Mouse (Mus musculus): ENCODE data around the gene Lsamp.
"Not testable (repeated sequence)": the region's sequence is repeated elsewhere in the genome, so short reads cannot be mapped to it uniquely, and the experiment has no call there.

Lsamp gene

GRCm38 (mm10) chr16:41903654-41904053 is 1919.5 kb downstream of the Lsamp start:
- DNase-seq (ENCODE audit: low read depth in 1 of 2, low spot score in 2 of 2): no peak

- DNase-seq (ENCODE audit: low read depth in 1 of 2, low spot score in 2 of 2): no peak
Observed at GRCm38 (mm10) chr16:41912584-41913193, 1928.5 kb downstream of the Lsamp start.

GRCm38 (mm10) chr16:41913346-41913745 is 1929.2 kb downstream of the Lsamp start:
- DNase-seq (ENCODE audit: low read depth in 1 of 2, low spot score in 2 of 2): no peak

DNA sequence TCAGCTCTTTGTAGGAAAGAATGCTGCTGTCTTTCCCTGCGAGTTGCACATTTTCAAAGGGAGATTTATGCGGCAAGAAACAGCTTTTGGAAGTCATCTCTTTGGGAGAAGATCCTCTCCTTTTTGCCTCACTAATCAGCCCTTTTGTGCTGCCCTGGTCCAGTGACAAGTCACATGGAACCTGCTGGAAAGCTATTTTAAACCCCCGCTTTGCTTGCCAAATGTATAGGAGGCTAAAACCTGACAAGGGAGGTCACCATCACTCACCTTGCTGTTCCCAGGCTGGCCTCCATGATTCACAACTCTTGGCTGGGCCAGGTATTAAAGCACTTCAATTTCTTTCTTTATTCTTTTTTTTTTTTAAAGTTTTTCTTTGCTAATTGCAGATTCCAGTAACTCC is 1932.2 kb downstream of the Lsamp start:
- no peak for DNase-seq (ENCODE audit: low read depth in 1 of 2, low spot score in 2 of 2)

- DNase-seq (ENCODE audit: low read depth in 1 of 2, low spot score in 2 of 2): no peak
Observed at GRCm38 (mm10) chr16:41917057-41917821, 1933.1 kb downstream of the Lsamp start.

DNA sequence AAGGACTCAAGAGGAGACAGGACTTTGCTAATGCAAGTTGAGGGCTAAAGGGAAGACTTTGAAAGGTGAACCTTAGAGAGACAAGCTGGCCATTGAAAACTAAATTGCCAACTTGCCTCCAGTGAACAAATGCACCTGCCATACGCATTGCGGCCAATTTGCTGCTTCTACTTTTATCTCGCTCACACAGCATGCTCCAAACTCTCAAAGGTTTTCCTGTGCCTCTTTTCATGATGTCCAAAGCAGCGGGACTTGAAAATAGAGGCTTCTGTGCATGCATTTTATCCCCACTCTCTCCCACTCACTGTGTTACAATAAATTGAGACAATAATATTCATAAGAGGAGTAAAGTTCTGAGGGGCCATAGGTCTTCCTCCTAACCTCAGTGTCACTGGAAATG is 1945.4 kb downstream of the Lsamp start:
- DNase-seq (ENCODE audit: low read depth in 1 of 2, low spot score in 2 of 2): no peak

GRCm38 (mm10) chr16:41935701-41936100 is 1951.5 kb downstream of the Lsamp start:
- DNase-seq (ENCODE audit: low read depth in 1 of 2, low spot score in 2 of 2): no peak

GRCm38 (mm10) chr16:41936908-41937595 is 1952.9 kb downstream of the Lsamp start:
- no peak for DNase-seq (ENCODE audit: low read depth in 1 of 2, low spot score in 2 of 2)

- no peak for DNase-seq (ENCODE audit: low read depth in 1 of 2, low spot score in 2 of 2)
Observed at GRCm38 (mm10) chr16:41937596-41937990, 1953.4 kb downstream of the Lsamp start.

DNA sequence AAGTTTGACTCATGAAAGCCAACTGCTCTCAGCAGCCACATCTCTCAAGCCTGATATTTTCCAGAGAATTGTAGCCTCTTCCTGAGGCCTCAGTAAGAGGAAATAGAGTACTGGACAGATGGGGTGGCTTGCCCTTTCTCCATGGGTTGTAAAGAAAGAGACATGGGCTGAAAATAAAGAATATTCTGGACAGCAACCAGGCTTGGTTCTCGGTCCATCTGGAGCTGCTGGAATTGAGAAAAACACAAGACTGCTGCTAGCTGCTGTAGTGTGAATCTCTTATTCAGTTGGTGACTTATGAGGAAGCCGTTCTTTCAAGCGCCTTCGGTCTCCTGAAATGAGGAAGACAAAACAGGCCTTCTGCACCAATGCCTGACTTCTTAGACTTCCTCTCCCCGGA is 1954.1 kb downstream of the Lsamp start:
- DNase-seq (ENCODE audit: low read depth in 1 of 2, low spot score in 2 of 2): no peak

- no peak for DNase-seq (ENCODE audit: low read depth in 1 of 2, low spot score in 2 of 2)
Observed at GRCm38 (mm10) chr16:41941591-41942315, 1957.6 kb downstream of the Lsamp start.

GRCm38 (mm10) chr16:41957811-41958210 is 1973.7 kb downstream of the Lsamp start:
- DNase-seq (ENCODE audit: low read depth in 1 of 2, low spot score in 2 of 2): no peak

DNA sequence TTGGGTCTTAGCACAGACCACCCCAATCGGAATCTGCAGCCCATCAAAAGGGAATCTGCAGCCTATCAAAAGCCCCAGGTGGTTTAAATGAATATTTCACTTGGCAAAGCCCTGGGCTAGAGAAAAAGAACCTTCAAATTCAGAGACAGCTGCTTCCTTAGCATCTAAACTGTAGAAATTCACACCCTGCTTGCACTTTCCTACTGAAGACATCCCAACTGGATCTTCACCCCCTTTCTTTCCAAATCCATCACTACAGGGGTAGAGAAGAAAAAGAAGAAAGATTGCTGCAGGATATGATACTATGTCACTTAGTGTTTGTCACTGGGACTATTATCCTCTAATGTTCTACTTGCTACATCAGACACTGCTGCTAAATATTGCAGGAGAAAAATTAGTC is 1981.5 kb downstream of the Lsamp start:
- no peak for DNase-seq (ENCODE audit: low read depth in 1 of 2, low spot score in 2 of 2)

DNA sequence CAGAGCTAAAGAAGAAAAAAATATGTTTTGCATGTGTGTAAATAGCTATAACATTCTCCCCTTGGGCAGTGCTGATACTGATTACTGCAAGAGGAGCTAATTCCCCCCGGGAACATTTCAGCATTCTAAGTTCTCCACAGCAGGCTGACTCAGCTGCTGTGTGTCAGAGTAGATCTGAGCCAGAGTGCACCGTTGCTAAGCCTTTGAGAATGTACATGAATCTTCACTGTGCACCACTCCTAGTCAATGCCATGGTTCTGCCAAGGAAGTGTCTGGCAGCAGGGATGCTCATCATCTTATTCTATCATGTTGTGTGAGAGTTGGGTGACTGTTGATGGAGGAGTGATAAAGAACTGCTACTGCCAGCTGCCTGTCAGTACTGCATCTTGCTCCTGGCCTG is 1985.1 kb downstream of the Lsamp start:
- DNase-seq (ENCODE audit: low read depth in 1 of 2, low spot score in 2 of 2): no peak

GRCm38 (mm10) chr16:41974866-41975719 is 1990.9 kb downstream of the Lsamp start:
- no peak for DNase-seq (ENCODE audit: low read depth in 1 of 2, low spot score in 2 of 2)

DNA sequence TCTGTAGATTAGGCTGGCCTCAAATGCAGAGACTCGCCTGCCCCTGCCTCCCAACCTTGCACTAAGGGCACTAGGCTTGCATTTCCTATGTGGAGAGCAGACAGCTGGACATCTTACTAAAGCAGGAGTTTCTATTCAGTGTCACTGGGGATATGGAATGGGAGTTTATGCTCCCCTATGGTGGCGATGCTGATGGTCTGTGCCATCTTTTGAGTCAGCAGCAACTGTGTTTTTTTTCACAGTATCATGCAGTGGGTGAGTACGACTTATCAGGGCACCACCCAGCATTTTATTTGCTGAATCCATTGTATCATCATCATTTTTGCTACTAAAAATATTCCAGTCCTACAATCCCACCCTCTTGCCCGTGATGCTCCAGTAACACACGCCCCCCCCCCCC is 1992.7 kb downstream of the Lsamp start:
- DNase-seq (ENCODE audit: low read depth in 1 of 2, low spot score in 2 of 2): no peak

DNA sequence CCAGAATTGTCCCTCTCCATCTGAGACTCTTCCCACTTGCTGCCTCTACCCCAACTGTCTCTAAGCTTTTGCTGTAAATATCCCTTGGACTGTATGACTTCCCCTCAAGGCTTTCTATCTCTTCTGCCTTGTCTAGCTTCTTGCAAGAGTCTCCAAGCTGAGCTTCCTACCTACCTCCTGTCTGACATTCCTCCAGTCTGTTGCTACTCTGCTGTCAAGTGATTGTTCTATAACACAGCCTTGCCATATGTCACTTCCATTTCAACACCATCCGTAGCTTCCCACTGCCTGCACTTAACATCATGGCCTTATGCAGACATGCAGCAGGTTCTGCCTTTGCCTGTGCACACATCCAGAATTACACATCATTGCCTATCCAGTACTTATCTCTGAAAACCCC is 2012.8 kb downstream of the Lsamp start:
- DNase-seq (ENCODE audit: low read depth in 1 of 2, low spot score in 2 of 2): no peak

GRCm38 (mm10) chr16:42002925-42003324 is 2018.8 kb downstream of the Lsamp start:
- DNase-seq (ENCODE audit: low read depth in 1 of 2, low spot score in 2 of 2): no peak

DNA sequence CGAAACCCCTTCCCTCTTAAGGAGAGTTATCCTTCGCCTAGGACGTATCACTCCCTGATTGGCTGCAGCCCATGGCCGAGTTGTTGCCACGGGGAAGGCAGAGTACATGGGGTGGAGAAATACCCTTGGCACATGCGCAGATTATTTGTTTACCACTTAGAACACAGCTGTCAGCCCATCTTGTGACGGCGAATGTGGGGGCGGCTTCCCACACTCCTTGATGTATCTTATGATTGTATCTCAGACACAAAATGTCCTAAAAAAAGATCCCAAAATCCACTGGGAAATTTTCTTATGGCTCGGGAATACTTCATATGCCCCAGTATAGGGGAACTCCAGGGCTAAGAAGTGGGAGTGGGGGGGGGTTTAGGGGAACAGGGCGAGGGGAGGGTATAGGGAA is 2019.3 kb downstream of the Lsamp start:
- DNase-seq (ENCODE audit: low read depth in 1 of 2, low spot score in 2 of 2): not testable (repeated sequence)

GRCm38 (mm10) chr16:42004166-42004565 is 2020.0 kb downstream of the Lsamp start:
- no peak for DNase-seq (ENCODE audit: low read depth in 1 of 2, low spot score in 2 of 2)

DNA sequence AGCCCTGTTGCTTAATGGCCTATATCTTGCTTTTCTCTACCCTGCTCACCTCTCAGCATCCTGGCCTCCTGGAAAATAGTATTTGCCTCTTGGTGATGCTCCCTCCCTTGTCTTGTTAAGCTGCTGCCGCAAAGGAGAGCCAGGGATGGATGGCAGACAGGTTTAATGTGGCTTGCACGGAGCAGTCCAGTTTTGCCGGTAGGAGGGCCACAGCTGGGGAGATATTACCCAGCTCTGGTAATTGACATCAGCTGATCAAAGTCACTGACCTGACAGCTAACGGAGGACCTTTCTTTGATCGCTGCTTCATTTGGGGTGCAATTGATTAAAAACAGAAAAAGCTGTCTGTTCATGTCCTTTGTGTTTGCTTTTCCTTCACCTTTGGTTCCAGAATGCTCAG is 2030.8 kb downstream of the Lsamp start:
- DNase-seq (ENCODE audit: low read depth in 1 of 2, low spot score in 2 of 2): no peak
